Mouse (Mus musculus) bone marrow, adult 2 months (tissue): ENCODE results near the gene Gtf2i.

ENCODE experiments used
- CTCF ChIP-seq: fragments of 200-500 bp; IDR thresholded peaks from 2 replicates; pipeline ENCODE4 v1.5.1; 2011; ENCODE audit warnings: low read length, control low read depth; ENCODE audit not compliant: control insufficient read depth, insufficient read depth
- POLR2A ChIP-seq: fragments of 200-500 bp; IDR thresholded peaks from 2 replicates; pipeline ENCODE4 v1.6.1; 2011; ENCODE audit warnings: low read depth, mild to moderate bottlenecking, control low read depth, low read length, borderline replicate concordance; ENCODE audit not compliant: control insufficient read depth

DNA sequence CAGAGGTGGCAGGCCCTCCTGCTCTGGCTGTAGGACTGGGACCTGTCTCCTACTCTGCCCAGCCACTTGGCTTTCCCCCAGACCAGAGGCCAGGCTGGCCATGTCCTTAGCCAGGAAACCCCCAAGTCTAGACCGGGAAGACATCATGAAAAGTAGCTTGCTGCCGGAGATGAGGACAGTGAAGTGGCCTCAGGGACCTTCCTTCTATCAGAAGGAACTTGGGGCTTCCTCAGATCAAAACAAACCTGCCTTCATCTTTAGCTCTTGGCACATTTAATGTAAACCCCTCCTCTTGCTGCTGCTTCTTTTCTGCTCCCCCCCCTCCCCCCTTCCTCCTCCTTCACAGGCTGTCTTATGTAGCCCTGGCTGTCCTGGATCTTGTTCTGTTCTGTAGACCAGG lies 80.4 kb downstream of the Gtf2i start:
- TF ChIP-seq CTCF (no peak), POLR2A (no peak)
